Mouse (Mus musculus): ENCODE data around the gene Ephb1. TPM values are rescaled to one million over a fixed set of nuclear protein-coding genes. Genes with fewer than 3 reads are reported as not detected.

Ephb1 gene
- 0.13 TPM for polyA plus RNA-seq (2014; fragmentation: Illumina TruSeq; extraction: RNeasy Lipid Tissue Mini Kit (QIAGEN cat#74804); ENCODE audit: low read depth, low replicate concordance)

DNA sequence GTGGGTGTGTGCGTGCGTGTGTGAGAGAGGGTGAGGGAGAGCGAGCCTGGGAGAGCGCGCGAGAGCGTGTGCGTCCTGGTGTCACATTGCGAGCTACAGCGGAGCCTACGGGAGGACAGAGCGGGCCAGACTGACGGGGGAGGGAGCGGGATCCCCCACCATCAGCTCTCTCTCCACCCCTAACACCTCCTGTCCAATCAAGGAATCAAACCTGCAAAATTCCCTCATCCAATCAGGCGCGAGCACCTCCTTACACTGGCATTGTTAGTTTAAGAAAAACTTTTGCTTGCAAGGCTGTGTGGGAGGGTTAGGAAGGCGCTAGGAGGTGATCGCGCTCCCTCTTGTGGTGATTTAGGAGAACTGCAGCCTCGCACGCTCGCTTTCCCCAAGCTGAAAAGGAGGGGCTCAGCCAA is at the start of gene Ephb1:
TSS of gene Ephb1 (minus strand) at position 133 of the 413 bp plus-strand sequence.

Other genes with a start within 250 kb of the Ephb1 start
- not detected for gene Ky, start 151.1 kb upstream of the Ephb1 start, polyA plus RNA-seq (2014; fragmentation: Illumina TruSeq; extraction: RNeasy Lipid Tissue Mini Kit (QIAGEN cat#74804); ENCODE audit: low read depth, low replicate concordance)

All from sigmoid colon, adult 10 weeks (tissue).